Mouse (Mus musculus) heart, postnatal 0 days (tissue): ENCODE measurements at regions not wholly inside any gene's neighbourhood (a gene's known extent, or its start where the extent isn't known, plus 50 kb on each side); places are given as distances from the start of the nearest gene placed in this dataset.

Experiments used
- CTCF ChIP-seq: IDR thresholded peaks from 2 replicates; pipeline ENCODE4 v1.5.1; 2016; ENCODE audit warnings: antibody characterized with exemption, control low read depth, low read depth
- EP300 ChIP-seq: IDR thresholded peaks from 2 replicates; pipeline ENCODE4 v1.6.1; 2016; ENCODE audit warnings: antibody characterized with exemption, low read depth

- TF ChIP-seq EP300 (no peak), CTCF (no peak)
These were observed 407.4 kb upstream of the Pik3r1 start for GRCm38 (mm10) chr13:102175406-102175805.
